Mouse (Mus musculus) cerebellum, adult 2 months (tissue): Measurements from ENCODE around the gene C1galt1.

ENCODE experiments used
- CTCF ChIP-seq: fragments of 200-500 bp; IDR thresholded peaks from 2 replicates; pipeline ENCODE4 v1.5.1; 2011; ENCODE audit warnings: low read depth, mild to moderate bottlenecking, control low read depth, low read length, moderate library complexity, borderline replicate concordance; ENCODE audit not compliant: insufficient read depth
- POLR2A ChIP-seq: fragments of 200-500 bp; IDR thresholded peaks from 2 replicates; pipeline ENCODE4 v1.6.1; 2011; ENCODE audit warnings: low read length, control low read depth, borderline replicate concordance; ENCODE audit not compliant: insufficient read depth

DNA sequence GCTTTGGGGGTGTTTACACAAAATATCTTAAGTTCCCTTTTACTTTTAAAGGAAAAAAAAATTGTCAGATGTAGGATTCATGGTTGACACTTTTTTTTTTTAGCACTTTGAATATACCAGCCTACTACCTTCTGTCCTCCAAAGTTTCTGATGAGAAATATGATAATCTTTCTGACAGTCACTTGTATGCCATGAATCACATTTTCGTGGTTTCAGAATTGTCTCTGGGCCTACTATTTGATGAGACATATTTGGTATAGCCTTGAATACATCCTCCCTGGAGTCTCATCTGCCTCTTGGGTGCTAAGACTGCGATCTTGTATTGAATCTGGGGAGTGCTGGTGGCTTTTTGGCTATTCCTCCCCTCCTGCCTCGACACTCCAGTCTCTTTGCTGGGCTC lies 8.8 kb downstream of the C1galt1 start:
- TF ChIP-seq CTCF (no peak), POLR2A (no peak)
